Mouse (Mus musculus): Measurements from ENCODE around the gene Rxra.
A peak's percentile ranks its signal among the peaks of the same experiment; 100 is the strongest.

Rxra gene

DNA sequence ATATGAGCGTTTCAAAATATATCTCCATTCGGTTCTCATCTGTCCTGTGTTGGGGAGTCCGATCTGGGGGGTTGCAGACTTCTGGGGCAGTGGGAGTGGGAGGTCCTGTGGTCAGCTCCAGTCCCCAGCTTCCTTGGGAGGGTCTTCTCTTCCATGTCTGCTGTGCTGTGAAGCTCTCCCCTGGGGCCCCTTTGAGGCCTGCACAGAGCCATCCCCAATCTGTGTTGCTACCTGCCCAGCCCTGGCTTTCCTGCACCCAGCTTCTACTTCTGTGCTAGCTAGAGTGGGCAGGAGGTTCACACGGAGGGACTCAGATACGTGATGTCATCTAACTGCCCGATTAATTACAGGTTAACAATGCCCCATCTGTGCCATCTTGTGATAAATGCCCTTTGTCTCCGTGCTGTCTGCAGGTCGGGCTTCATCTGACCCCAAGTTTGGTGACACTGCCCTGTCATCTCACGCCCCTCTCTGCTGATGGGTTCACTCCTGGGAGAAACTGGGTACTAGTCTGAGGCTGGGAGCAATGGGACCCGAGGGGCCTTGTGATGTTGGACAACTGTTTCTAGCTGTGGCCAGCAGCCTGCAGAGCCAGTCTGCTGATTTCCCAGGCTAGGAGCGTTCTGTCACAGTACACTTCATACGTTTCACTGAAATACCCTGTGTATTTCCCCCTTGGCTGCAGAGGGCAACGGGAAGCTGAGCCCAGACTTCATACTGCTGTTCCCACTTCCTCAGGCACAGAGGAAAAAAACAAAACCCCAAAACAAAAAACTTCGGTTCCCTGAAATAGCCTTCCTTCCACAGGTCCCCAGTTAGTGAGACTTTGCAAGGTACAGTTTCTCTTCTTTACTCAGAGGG lies 86.9 kb downstream of the Rxra start:
- DNase-seq (ENCODE audit: low spot score in 2 of 2), result no peak

DNA sequence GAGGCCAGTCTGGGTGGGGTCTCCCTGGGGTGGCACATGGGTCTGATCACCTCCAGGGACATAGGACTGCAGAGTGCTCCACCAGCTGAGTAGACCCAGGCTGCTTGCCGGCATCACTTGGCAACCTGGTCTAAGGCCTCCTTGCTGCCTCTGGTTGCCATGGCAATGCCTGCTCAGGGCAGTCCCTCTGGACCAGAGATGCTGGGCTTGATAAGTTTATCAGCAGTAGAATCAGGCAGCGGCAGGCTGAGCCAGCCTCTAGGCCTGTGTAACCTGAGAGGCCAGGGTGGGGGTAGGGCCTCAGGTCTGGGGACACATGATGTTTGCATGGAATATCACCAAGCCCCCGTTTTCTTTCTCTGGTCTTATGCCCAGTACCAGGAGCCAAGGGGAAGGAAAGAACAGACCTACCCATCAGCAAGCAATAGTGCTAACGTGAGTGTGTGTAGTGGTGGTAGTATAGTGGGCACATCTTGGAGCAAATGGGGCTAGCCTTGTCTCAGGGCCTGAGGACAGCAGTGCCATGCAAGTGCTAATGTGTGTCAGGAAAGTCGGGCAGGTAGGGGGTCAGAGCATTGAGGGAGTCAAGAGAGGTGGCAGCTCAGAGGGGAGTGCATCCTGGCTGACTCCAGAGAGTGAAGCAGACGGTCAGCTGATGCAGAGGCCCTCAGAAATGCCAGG lies 88.2 kb downstream of the Rxra start:
- no peak for DNase-seq (ENCODE audit: low spot score in 2 of 2)

DNA sequence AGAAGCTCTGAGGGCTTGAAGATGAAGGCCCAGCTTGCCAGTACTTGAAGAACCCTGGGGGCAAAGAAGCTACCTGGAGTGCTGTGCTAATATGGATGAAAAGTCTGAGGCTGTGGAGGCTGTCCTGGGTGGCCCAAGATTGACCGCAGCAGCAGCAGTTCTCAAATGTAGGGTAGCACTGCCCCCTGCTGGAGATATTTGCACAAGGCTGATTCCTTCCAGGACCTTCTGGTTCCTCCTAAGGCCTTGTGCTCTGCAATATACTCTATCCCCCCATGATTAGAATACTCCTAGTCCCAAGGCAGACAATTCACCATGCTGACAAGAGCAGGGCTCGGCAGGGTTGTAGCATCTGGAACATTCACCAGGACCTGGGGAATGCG lies 88.7 kb downstream of the Rxra start:
- DNase-seq (ENCODE audit: low spot score in 2 of 2), result peak; percentile 80 to 89

DNA sequence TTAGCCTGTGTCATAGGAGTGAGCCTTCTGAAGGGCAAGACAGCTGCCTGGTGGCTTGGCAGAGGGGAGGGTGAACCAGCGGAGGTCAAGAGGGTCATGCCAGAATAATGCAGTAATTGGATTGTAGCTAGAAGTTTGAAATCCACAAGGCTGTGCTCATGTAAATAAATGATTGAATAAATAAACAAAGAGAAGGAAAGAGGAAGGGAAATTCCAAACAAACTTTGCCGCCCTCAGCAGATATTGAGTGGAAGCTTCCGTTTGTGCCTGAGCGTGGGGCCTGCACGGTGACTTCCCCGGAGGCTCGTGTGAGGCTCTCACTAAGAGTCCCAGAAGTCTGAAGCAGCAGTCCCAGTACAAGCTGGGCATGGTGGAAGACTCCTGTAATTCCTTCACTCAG lies 91.5 kb downstream of the Rxra start:
- no peak for DNase-seq (ENCODE audit: low spot score in 2 of 2)

GRCm38 (mm10) chr2:27769701-27770100 lies 93.5 kb downstream of the Rxra start:
- DNase-seq (ENCODE audit: low spot score in 2 of 2), result no peak

DNA sequence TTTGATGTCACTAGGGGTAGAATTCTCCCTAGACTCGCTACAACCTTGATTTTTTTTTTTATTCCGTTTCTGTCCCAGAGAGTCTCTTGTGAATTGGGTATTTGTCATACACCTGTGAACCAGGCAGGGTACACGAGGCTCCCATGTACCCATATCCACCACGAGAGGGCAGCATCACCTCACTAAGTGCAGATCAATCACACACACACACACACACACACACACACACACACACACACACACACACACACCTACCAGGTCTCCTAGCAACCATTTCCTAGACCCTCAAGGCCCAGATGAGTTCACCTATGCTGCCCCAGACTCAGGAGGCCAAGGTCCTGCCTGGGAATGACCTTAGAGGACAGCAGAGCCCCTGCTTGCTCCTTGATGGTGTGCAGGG lies 94.0 kb downstream of the Rxra start:
- no peak for DNase-seq (ENCODE audit: low spot score in 2 of 2)

DNA sequence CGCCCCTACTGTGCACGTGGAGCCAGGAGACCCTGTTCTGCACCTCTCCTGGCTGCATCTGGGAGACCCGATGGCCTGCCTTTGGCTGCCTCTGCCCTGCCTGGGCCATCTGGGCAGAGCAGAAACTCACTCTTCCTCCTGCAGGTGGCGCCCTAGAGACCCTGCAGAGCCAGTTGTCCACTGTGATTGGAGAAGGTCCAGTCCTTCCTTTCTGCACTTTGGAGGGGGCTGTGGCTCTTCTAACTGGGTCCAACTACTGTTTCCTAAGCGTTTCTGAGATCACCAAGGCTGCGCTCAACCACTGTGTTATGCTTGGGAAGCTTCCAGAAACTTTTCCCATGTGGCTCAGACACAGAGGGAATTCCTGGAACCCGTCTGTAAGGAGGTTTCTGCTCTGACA lies 95.7 kb downstream of the Rxra start:
- peak; percentile 83 to 92 for DNase-seq (ENCODE audit: low spot score in 2 of 2)

GRCm38 (mm10) chr2:27772841-27773388 lies 96.7 kb downstream of the Rxra start:
- no peak for DNase-seq (ENCODE audit: low spot score in 2 of 2)

- DNase-seq (ENCODE audit: low spot score in 2 of 2), result peak; percentile 80 to 85
Observed at GRCm38 (mm10) chr2:27773980-27774730, 97.9 kb downstream of the Rxra start.

- DNase-seq (ENCODE audit: low spot score in 2 of 2), result no peak
Observed at GRCm38 (mm10) chr2:27775006-27775405, 98.8 kb downstream of the Rxra start.

DNA sequence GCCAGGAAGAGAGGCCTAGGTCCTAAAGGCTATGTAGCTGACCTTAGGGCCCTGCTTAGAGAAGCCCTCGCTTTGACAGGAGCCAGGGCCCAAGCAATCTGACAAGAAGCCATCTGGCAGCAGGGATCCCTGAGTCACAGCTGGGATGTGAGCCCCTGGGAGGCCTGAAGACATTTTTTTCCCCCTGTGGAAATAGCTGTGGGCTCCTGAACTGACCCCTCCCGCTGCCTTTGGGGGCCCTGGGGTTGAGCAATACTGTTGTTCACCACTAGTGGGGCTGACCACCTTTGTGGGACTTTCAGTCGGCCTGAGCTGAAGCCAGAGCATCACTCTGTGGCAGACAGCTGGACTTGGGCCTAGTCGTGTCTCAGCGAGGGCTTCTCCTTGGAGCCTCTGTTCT lies 99.4 kb downstream of the Rxra start:
- no peak for DNase-seq (ENCODE audit: low spot score in 2 of 2)

GRCm38 (mm10) chr2:27777756-27778155 lies 101.5 kb downstream of the Rxra start:
- DNase-seq (ENCODE audit: low spot score in 2 of 2), result no peak

DNA sequence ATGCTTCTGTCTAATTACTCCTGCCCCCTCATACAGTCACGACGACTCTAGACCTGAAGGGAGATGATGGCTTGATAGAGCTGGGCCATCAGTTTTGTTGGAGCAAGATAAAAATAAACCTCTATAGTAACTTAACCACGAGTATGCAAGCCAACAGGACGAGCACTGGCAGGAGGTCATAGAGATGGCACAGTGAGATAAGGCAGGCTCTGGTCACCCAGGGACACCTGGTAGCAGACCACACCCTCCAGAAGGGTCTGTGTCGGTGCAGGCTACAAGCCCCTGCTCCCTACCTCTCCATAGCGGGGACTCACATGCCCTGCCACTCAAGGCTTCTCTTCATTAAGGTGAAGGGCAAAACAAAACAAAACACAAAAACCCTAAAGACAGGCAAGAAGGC lies 102.0 kb downstream of the Rxra start:
- no peak for DNase-seq (ENCODE audit: low spot score in 2 of 2)

DNA sequence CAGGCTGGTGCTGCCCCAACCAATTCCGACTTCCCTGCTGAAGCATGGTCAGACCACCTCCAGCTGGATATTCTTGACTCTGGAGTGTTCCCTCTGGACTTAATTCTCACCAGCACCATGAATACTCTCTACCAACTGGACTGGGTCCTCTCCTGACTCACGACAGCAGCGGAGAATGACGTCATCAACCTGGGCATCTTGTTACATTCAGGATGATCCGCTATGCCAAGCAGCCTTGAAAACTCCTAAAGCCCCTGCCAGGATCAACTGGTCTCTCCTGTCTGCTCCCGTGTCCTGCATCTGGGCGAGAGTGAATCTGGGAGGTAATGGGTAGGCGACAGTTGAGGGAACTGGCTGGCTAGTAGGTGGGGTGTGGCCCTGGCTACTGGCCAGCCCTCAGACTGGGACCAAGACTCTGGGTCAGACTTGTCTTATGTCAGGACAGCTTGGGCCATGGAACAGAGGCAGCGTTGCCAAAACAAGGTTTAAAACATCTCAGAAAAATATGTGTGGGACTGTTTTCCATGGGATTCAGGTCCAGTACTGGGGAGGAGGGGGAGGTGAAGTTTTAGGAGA lies 103.1 kb downstream of the Rxra start:
- peak in 1 of 2 experiments; percentile 52 for DNase-seq (ENCODE audit: low spot score in 2 of 2)

DNA sequence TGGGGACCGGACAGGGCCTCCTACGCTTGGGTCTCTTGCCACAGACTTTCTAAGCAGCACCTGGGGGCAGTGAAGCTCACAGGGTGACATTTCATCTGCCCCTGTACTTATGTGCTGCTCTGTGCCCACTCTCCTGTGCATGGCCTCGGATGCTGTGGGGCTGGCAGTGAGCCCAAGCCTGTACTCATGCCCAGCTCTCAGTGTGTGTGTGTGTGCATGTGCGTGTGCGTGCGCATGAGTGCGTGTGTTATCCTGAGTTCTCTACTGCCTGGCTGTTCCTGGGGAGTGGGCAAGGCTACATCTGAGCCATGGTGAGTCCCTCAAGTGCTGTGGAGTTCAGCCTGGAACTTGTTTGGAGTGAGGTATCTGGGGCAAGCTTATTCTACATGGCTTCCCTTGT lies 103.9 kb downstream of the Rxra start:
- DNase-seq (ENCODE audit: low spot score in 2 of 2), result no peak

GRCm38 (mm10) chr2:27785363-27785762 lies 109.1 kb downstream of the Rxra start:
- DNase-seq (ENCODE audit: low spot score in 2 of 2), result no peak

GRCm38 (mm10) chr2:27785973-27786417 lies 109.8 kb downstream of the Rxra start:
- peak in 1 of 2 experiments; percentile 52 for DNase-seq (ENCODE audit: low spot score in 2 of 2)

DNA sequence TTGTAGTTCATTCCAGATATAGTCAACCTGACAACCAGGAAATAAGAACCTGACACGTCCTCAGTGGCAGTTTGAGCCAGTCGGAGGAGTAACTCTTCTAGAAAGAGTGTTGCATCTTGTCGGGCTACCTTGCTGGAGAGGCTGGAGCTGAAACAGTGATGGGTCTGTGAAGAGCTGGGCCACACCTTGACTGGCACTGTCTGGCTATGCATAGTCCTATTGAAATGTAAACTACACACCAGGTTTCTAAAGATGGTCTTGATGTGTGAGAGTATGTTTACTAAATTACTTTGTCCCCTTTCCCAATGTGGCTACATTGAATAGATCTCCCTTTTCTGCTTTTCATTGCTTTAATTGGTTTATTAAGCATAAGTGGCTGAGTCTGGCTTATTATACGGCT lies 115.3 kb downstream of the Rxra start:
- DNase-seq (ENCODE audit: low spot score in 2 of 2), result no peak

- DNase-seq (ENCODE audit: low spot score in 2 of 2), result peak in 1 of 2 experiments; percentile 46
Observed at GRCm38 (mm10) chr2:27799018-27799417, 122.8 kb downstream of the Rxra start.

DNA sequence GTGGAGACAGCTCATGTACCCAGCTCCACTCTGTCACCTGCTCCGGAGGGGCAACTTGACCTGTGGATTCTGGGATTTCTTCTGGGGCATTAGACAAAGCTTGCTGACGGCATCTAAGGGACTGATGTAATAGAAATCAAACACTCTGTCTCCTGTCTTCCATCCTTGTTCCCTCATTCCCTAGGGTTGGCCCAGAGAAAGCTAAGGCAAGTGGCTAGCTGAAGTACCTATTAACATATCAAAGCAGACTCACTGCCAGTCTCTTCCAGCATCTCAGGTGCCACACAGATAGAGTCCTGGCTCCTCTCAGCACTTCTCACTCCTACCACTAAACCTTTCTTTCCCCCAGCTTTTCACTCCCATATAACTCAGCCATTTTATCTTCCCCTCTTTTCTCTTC lies 124.8 kb downstream of the Rxra start:
- DNase-seq (ENCODE audit: low spot score in 2 of 2), result no peak

- DNase-seq (ENCODE audit: low spot score in 2 of 2), result peak; percentile 70 to 71
Observed at GRCm38 (mm10) chr2:27802493-27802892, 126.3 kb downstream of the Rxra start.

GRCm38 (mm10) chr2:27806691-27807090 lies 130.5 kb downstream of the Rxra start:
- DNase-seq (ENCODE audit: low spot score in 2 of 2), result no peak
